Mouse (Mus musculus) midbrain, embryonic 12.5 days (tissue): Measurements from ENCODE around the gene Mog. TPM values are rescaled to one million over a fixed set of nuclear protein-coding genes. Genes with fewer than 3 reads are reported as not detected.

Experiments
- ATAC-seq: fragments of 200-750 bp; cut with Nextera tagmentation; 2 replicates; pipeline ENCODE4 v1.8.0; 2017; ENCODE audit warnings: low read depth, moderate TSS enrichment, moderate library complexity; ENCODE audit not compliant: low FRiP score
- H3K27ac ChIP-seq: fragments of 300-500 bp; sonication (generic); replicated peaks from 2 replicates; pipeline ENCODE4 v1.5.1; 2016; ENCODE audit warnings: mild to moderate bottlenecking
- H3K27me3 ChIP-seq: fragments of 300-500 bp; sonication (generic); 2 replicates; pipeline ENCODE4 v1.6.1; 2016; ENCODE audit warnings: mild to moderate bottlenecking
- H3K36me3 ChIP-seq: fragments of 300-500 bp; sonication (generic); 2 replicates; pipeline ENCODE4 v1.6.1; 2016
- H3K4me1 ChIP-seq: fragments of 300-500 bp; sonication (generic); 2 replicates; pipeline ENCODE4 v1.6.1; 2016
- H3K4me2 ChIP-seq: fragments of 300-500 bp; sonication (generic); replicated peaks from 2 replicates; pipeline ENCODE4 v1.6.1; 2016; ENCODE audit warnings: mild to moderate bottlenecking, moderate library complexity
- H3K4me3 ChIP-seq: fragments of 300-500 bp; sonication (generic); 2 replicates; pipeline ENCODE4 v1.5.1; 2016; ENCODE audit warnings: mild to moderate bottlenecking
- H3K9ac ChIP-seq: fragments of 300-500 bp; sonication (generic); replicated peaks from 2 replicates; pipeline ENCODE4 v1.6.1; 2016; ENCODE audit warnings: mild to moderate bottlenecking, moderate library complexity
- H3K9me3 ChIP-seq: fragments of 300-500 bp; sonication (generic); 2 replicates; pipeline ENCODE4 v1.6.1; 2016; ENCODE audit warnings: mild to moderate bottlenecking
- WGBS: fragments of 180-500 bp; shearing (Covaris S2); methylation state at CpG from one replicate; pipeline ENCODE4 v1.1.7; 2016; 5-methylcytosine and 5-hydroxymethylcytosine counted together
- polyA plus RNA-seq: library from polyadenylated mRNA; unstranded; fragments of >200 nt; fragmentation: Nextera tagmentation; extraction: Ambion mirVana; gene quantifications from 2 replicates; pipeline ENCODE4 v1.2.1, GENCODE M21; 2016

Mog gene
- polyA plus RNA-seq, result 0.68 and 0.96 TPM in 2 replicates

GRCm38 (mm10) chr17:37022628-37023576, at the start of gene Mog:
Mog (minus strand) TSS chr17:37023398.
- H3K4me3 ChIP-seq, result no peak within 1 kb of the TSS
- ATAC-seq, result no peak
- no peaks in the 10 kb centered on the region for H3K4me1 ChIP-seq
- no peaks in the 10 kb centered on the region for H3K9me3 ChIP-seq
- H3K9ac ChIP-seq, result no peak within 1 kb of the TSS
- no peak within 1 kb of the TSS for H3K27ac ChIP-seq
- H3K27me3 ChIP-seq, result no peaks in the 10 kb centered on the region
- 75% methylated on average over 9 of the region's 9 CpGs for WGBS
- H3K4me2 ChIP-seq, result no peak within 1 kb of the TSS
- H3K36me3 ChIP-seq, result no peaks in the 10 kb centered on the region

DNA sequence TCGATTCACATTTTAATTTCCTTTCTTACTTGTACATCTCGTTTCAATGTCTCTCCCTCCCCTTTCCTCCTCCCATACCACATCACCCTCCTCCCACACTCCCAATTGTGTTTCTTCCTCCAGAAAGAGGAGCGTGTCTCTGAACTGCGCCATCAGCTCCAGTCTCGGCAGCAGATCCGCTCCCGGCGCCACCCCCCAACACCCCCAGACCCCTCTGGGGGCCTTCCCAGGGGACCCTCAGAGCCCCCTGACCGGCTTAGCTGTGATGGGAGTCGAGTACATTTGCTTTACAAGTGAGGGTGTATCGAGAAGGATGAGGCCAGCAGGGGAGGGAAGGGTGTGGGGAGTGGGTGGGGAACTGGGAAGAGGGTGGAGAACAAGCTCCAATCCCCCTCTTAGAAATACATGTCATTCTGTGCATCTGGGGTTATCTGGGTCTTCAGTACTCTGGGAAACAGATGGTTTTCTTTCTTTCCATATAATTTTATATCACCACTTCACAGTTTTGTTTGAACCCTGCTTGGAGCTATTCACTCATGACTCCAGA, 49.6 kb upstream of the Mog start:
- H3K27ac ChIP-seq, result peak overlapping the region; percentile 54; the same call in 1 of the 2 replicates
- H3K9ac ChIP-seq, result 0 out of 2 replicates have a peak overlapping the region, but pooled peaks have one; percentile 15
- H3K4me2 ChIP-seq, result 0 out of 2 replicates have a peak overlapping the region, but pooled peaks have one; percentile 4
- no peaks in the 10 kb centered on the region for H3K9me3 ChIP-seq
- H3K36me3 ChIP-seq, result peaks cover 87% of the 10 kb centered on the region
- H3K4me1 ChIP-seq, result peaks cover 13% of the 10 kb centered on the region
- WGBS, result 38% methylated on average over 11 of the region's 11 CpGs
- H3K4me3 ChIP-seq, result no peak overlapping the region
- ATAC-seq, result peak; percentile 35; the same call in 1 of the 2 replicates
- H3K27me3 ChIP-seq, result peaks cover 10% of the 10 kb centered on the region

- Histone ChIP-seq H3K27ac (peak overlapping the region; percentile 58), H3K36me3 (peaks cover 93% of the 10 kb centered on the region), H3K27me3 (peaks cover 10% of the 10 kb centered on the region), H3K4me2 (no peak overlapping the region), H3K4me1 (peaks cover 11% of the 10 kb centered on the region), H3K9me3 (no peaks in the 10 kb centered on the region), H3K4me3 (no peak overlapping the region), H3K9ac (no peak overlapping the region)
- ATAC-seq, result peak; percentile 51; the same call in 1 of the 2 replicates
- WGBS, result 59% methylated on average over 12 of the region's 12 CpGs
Observed at GRCm38 (mm10) chr17:37072080-37072729, 49.0 kb upstream of the Mog start.

DNA sequence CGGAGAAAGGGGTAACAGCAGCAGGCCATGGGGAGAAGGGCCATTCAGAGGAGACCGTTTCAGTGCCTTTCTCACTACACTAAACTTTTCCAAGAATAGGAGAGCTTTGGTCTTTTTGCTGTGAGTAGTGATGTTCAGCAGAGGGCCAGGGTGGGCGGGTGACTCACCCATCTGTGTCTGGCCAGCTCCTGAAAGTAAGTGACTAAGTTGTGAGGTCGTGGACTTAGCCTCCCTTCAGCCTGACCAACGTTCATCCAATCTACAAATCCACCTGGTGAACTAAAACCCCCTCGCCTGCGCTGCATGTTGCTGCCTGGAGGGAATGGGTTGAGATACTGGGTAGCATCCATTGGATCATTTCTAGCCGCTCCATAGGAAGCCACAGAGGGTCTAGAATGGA, 46.9 kb upstream of the Mog start:
- 0 out of 2 replicates have a peak, but pooled peaks cover 1% of the 10 kb centered on the region for H3K27me3 ChIP-seq
- no peak for ATAC-seq
- no peak overlapping the region for H3K4me3 ChIP-seq
- no peak overlapping the region for H3K9ac ChIP-seq
- no peak overlapping the region for H3K27ac ChIP-seq
- no peaks in the 10 kb centered on the region for H3K9me3 ChIP-seq
- peaks cover 11% of the 10 kb centered on the region for H3K4me1 ChIP-seq
- no peak overlapping the region for H3K4me2 ChIP-seq
- 86% methylated on average over 8 of the region's 8 CpGs for WGBS
- peaks cover 95% of the 10 kb centered on the region for H3K36me3 ChIP-seq

- no peak for ATAC-seq
- Histone ChIP-seq H3K4me2 (no peak overlapping the region), H3K27ac (no peak overlapping the region), H3K4me1 (peaks cover 11% of the 10 kb centered on the region), H3K9me3 (no peaks in the 10 kb centered on the region), H3K27me3 (no peaks in the 10 kb centered on the region), H3K9ac (no peak overlapping the region), H3K36me3 (peaks cover 96% of the 10 kb centered on the region), H3K4me3 (no peak overlapping the region)
- WGBS, result 87% methylated on average over 1 of the region's 1 CpGs
Observed at GRCm38 (mm10) chr17:37067861-37068260, 44.7 kb upstream of the Mog start.

- WGBS, result 96% methylated on average over 2 of the region's 2 CpGs
- no peak overlapping the region for H3K9ac ChIP-seq
- H3K27me3 ChIP-seq, result no peaks in the 10 kb centered on the region
- H3K4me1 ChIP-seq, result no peaks in the 10 kb centered on the region
- no peak overlapping the region for H3K27ac ChIP-seq
- no peaks in the 10 kb centered on the region for H3K9me3 ChIP-seq
- ATAC-seq, result no peak
- no peak overlapping the region for H3K4me3 ChIP-seq
- H3K4me2 ChIP-seq, result no peak overlapping the region
- peaks cover 99% of the 10 kb centered on the region for H3K36me3 ChIP-seq
Observed at GRCm38 (mm10) chr17:37065993-37066392, 42.8 kb upstream of the Mog start.

DNA sequence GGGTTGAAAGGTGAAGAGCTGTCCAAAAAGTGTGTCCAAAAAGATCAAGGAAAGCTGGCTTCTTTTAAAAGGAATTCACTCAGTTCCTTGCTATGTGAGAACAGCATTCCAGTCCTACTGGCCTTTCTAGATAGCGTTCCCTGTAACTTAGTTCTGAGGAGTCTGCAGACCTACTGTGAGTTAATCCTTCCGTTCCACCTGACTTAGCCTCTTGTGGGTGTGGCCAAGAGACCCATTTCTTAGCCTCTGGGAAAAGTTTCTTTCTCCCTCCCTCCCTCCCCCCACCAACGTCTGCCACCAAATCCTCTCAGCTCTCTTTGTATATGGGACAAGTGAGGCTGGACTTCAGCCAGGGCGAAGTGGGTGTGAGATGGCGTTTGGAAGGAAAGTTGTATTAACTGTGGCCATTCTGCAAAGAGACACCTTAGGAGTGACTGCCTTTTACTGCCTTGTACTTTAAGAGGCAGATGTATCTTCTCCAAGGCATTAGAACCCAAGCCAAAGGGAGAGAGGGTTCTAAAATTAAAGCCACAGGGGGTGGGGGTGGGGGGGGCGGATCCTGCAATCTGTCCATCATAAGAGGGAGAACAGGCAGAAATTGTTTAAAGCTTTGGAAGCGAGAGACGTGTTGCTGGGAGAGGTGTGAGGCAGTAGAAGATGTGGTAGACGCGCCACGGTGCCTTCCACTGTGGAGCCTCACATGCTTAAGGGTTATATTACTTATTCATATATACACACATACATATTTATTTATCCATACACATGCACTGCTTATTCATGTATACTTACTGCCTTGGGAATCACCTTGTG, 40.7 kb upstream of the Mog start:
- no peak for ATAC-seq

DNA sequence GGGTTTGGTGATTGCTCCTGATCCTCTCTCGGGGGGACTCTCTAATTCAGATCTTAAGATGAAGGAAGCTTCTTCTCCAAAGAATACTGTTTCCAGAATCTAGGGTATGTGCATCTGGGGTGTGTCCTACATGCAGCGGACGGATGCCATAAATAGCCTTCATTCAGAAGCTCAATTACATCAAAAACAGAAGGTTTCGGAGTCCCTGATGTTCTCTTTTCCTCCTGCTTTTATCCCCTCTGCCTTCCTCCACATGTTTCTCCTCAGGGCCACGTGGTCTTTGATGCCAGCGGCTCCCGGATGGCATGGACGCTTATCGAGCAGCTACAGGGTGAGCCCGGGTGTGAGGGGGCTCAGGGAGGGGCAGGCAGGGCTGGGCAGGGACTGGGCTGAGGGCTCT, 39.9 kb upstream of the Mog start:
- no peaks in the 10 kb centered on the region for H3K9me3 ChIP-seq
- no peak for ATAC-seq
- peaks cover 96% of the 10 kb centered on the region for H3K36me3 ChIP-seq

More for the DNA sequence above, 40.7 kb upstream of the Mog start:
- Histone ChIP-seq H3K9me3 (no peaks in the 10 kb centered on the region), H3K27ac (no peak overlapping the region), H3K9ac (no peak overlapping the region), H3K4me1 (no peaks in the 10 kb centered on the region), H3K4me2 (no peak overlapping the region), H3K27me3 (no peaks in the 10 kb centered on the region), H3K4me3 (no peak overlapping the region), H3K36me3 (peaks cover 96% of the 10 kb centered on the region)
- 59% methylated on average over 11 of the region's 11 CpGs for WGBS

GRCm38 (mm10) chr17:37062101-37062641, 39.0 kb upstream of the Mog start:
- ATAC-seq, result no peak
- Histone ChIP-seq H3K36me3 (peaks cover 91% of the 10 kb centered on the region), H3K27ac (no peak overlapping the region), H3K27me3 (no peaks in the 10 kb centered on the region), H3K4me1 (no peaks in the 10 kb centered on the region), H3K9ac (no peak overlapping the region), H3K4me3 (no peak overlapping the region), H3K4me2 (no peak overlapping the region), H3K9me3 (no peaks in the 10 kb centered on the region)
- WGBS, result 77% methylated on average over 10 of the region's 10 CpGs

More for the DNA sequence above, 39.9 kb upstream of the Mog start:
- H3K27ac ChIP-seq, result no peak overlapping the region
- H3K4me3 ChIP-seq, result no peak overlapping the region
- no peak overlapping the region for H3K9ac ChIP-seq
- H3K27me3 ChIP-seq, result no peaks in the 10 kb centered on the region
- WGBS, result 59% methylated on average over 10 of the region's 10 CpGs
- H3K4me2 ChIP-seq, result no peak overlapping the region
- no peaks in the 10 kb centered on the region for H3K4me1 ChIP-seq

- Histone ChIP-seq H3K9ac (no peak overlapping the region), H3K4me3 (no peak overlapping the region), H3K36me3 (peaks cover 90% of the 10 kb centered on the region), H3K9me3 (no peaks in the 10 kb centered on the region), H3K4me1 (no peaks in the 10 kb centered on the region), H3K27me3 (no peaks in the 10 kb centered on the region), H3K4me2 (no peak overlapping the region), H3K27ac (no peak overlapping the region)
- no peak for ATAC-seq
- 71% methylated on average over 3 of the region's 3 CpGs for WGBS
Observed at GRCm38 (mm10) chr17:37061435-37061834, 38.2 kb upstream of the Mog start.

DNA sequence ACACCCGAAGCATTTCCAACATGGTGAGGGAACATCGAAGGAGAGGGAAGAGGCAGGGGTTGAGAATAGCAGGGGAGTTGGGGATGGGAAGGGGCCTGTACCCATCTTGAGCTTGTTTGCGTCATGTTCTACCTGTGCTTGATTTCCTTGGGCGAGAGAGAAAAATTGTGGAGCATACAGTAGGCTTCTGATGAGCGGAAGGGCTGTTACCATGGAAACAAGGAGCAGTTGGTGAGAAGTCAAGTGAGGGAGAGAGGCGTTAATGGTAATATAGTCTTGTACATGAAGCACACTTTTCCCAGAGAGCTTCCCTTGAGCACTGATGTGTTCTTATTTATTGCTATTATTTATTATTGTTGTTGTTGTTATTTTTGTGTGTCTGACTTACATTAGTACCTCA, 33.8 kb upstream of the Mog start:
- H3K4me2 ChIP-seq, result no peak overlapping the region
- peaks cover 77% of the 10 kb centered on the region for H3K36me3 ChIP-seq
- ATAC-seq, result no peak
- no peaks in the 10 kb centered on the region for H3K27me3 ChIP-seq
- no peak overlapping the region for H3K27ac ChIP-seq
- no peaks in the 10 kb centered on the region for H3K9me3 ChIP-seq
- H3K4me3 ChIP-seq, result no peak overlapping the region
- no peak overlapping the region for H3K9ac ChIP-seq
- WGBS, result 88% methylated on average over 6 of the region's 6 CpGs
- H3K4me1 ChIP-seq, result 0 out of 2 replicates have a peak, but pooled peaks cover 7% of the 10 kb centered on the region
